Mouse (Mus musculus): ENCODE measurements around the gene Rabl3.

DNA sequence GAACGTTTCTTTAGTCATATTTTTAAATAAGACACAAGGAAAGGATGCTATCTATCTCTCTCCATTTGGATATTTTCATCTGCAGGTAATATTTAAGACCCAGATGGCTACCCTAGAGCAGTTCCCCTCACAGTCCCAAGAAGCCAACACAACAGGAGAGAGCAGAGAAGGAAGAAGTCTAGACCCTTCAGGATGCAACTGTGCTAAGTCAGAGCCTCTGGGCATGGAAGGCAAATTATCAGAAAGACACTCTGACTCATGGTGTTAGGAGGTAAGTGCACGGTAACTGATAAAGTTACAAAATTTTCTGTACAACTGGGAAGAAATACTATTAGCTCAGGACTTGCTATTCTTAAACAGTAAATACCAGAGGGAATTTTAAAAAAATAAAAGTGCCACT, 21.0 kb upstream of the Rabl3 start:
- TF ChIP-seq CTCF (IDR thresholded peaks at IDR 0.05; ENCODE audit: borderline replicate concordance, insufficient read depth, low read depth, low read length) (no peak), POLR2A (IDR thresholded peaks at IDR 0.05; ENCODE audit: borderline replicate concordance, insufficient read depth, low read length) (no peak)
